Mouse (Mus musculus): Measurements from ENCODE around the gene Mdm4. TPM values are rescaled to one million over a fixed set of nuclear protein-coding genes. Genes with fewer than 3 reads are reported as not detected.
"Not testable (repeated sequence)": the region's sequence is repeated elsewhere in the genome, so short reads cannot be mapped to it uniquely, and the experiment has no call there.

Gene Mdm4
- polyA plus RNA-seq, 1 experiment from 2014 or later = 30.0 TPM

- Histone ChIP-seq H3K4me2 (no peak overlapping the region), H3K9ac (no peak overlapping the region), H3K36me3 (peaks cover 69% of the 10 kb centered on the region), H3K4me1 (replicated peaks) (no peaks in the 10 kb centered on the region), H3K27me3 (no peaks in the 10 kb centered on the region), H3K4me3 (no peak overlapping the region), H3K27ac (replicated peaks) (no peak overlapping the region), H3K9me3 (no peaks in the 10 kb centered on the region)
- 86% methylated on average over 12 of the region's 13 CpGs for WGBS
- no peak for ATAC-seq (ENCODE audit: low read depth)
Observed at GRCm38 (mm10) chr1:133011955-133012841, 18.2 kb downstream of the Mdm4 start.

GRCm38 (mm10) chr1:133006571-133006970, 23.8 kb downstream of the Mdm4 start:
- Histone ChIP-seq H3K27me3 (no peaks in the 10 kb centered on the region), H3K9ac (no peak overlapping the region), H3K36me3 (peaks cover 56% of the 10 kb centered on the region), H3K27ac (replicated peaks) (no peak overlapping the region), H3K4me1 (replicated peaks) (no peaks in the 10 kb centered on the region), H3K4me2 (no peak overlapping the region), H3K4me3 (no peak overlapping the region), H3K9me3 (no peaks in the 10 kb centered on the region)
- no peak for ATAC-seq (ENCODE audit: low read depth)
- 96% methylated on average over 3 of the region's 3 CpGs for WGBS

GRCm38 (mm10) chr1:133000347-133000746, 30.0 kb downstream of the Mdm4 start:
- H3K9me3 ChIP-seq = no peaks in the 10 kb centered on the region
- no peak overlapping the region for H3K9ac ChIP-seq
- H3K4me3 ChIP-seq = no peak overlapping the region
- no peaks in the 10 kb centered on the region for H3K4me1 ChIP-seq (replicated peaks)
- no peak overlapping the region for H3K4me2 ChIP-seq
- peaks cover 86% of the 10 kb centered on the region for H3K36me3 ChIP-seq
- no peaks in the 10 kb centered on the region for H3K27me3 ChIP-seq
- no peak for ATAC-seq (ENCODE audit: low read depth)
- WGBS = 89% methylated on average over 6 of the region's 6 CpGs
- H3K27ac ChIP-seq (replicated peaks) = no peak overlapping the region

GRCm38 (mm10) chr1:132991580-132991979, 38.8 kb downstream of the Mdm4 start:
- Histone ChIP-seq H3K27ac (replicated peaks) (no peak overlapping the region), H3K27me3 (no peaks in the 10 kb centered on the region), H3K4me3 (no peak overlapping the region), H3K9me3 (no peaks in the 10 kb centered on the region), H3K9ac (no peak overlapping the region), H3K36me3 (peaks cover 77% of the 10 kb centered on the region), H3K4me1 (replicated peaks) (no peaks in the 10 kb centered on the region), H3K4me2 (no peak overlapping the region)
- no peak for ATAC-seq (ENCODE audit: low read depth)
- WGBS = 95% methylated on average over 7 of the region's 7 CpGs

- Histone ChIP-seq H3K27ac (replicated peaks) (no peak overlapping the region), H3K27me3 (no peaks in the 10 kb centered on the region), H3K9me3 (no peaks in the 10 kb centered on the region), H3K4me2 (no peak overlapping the region), H3K9ac (no peak overlapping the region), H3K4me3 (no peak overlapping the region), H3K36me3 (peaks cover 75% of the 10 kb centered on the region), H3K4me1 (replicated peaks) (no peaks in the 10 kb centered on the region)
- no peak for ATAC-seq (ENCODE audit: low read depth)
- 86% methylated on average over 3 of the region's 3 CpGs for WGBS
Observed at GRCm38 (mm10) chr1:132990733-132991132, 39.6 kb downstream of the Mdm4 start.

- peaks cover 76% of the 10 kb centered on the region for H3K36me3 ChIP-seq
- 80% methylated on average over 12 of the region's 12 CpGs for WGBS
Observed at GRCm38 (mm10) chr1:132988556-132989459, 41.6 kb downstream of the Mdm4 start.

GRCm38 (mm10) chr1:132982728-132983127, 47.6 kb downstream of the Mdm4 start:
- H3K27ac ChIP-seq (replicated peaks) = no peak overlapping the region
- H3K9ac ChIP-seq = no peak overlapping the region
- 63% methylated on average over 7 of the region's 7 CpGs for WGBS
- ATAC-seq (ENCODE audit: low read depth) = no peak; the same call in 1 of the 2 replicates
- H3K36me3 ChIP-seq = peaks cover 37% of the 10 kb centered on the region
- no peaks in the 10 kb centered on the region for H3K4me1 ChIP-seq (replicated peaks)
- H3K4me2 ChIP-seq = no peak overlapping the region
- no peaks in the 10 kb centered on the region for H3K9me3 ChIP-seq
- no peak overlapping the region for H3K4me3 ChIP-seq
- H3K27me3 ChIP-seq = no peaks in the 10 kb centered on the region

More at GRCm38 (mm10) chr1:132988556-132989459, 41.6 kb downstream of the Mdm4 start:
- H3K27me3 ChIP-seq; H3K27ac ChIP-seq (replicated peaks); H3K4me1 ChIP-seq (replicated peaks); H3K9me3 ChIP-seq; ATAC-seq (ENCODE audit: low read depth); H3K9ac ChIP-seq; H3K4me3 ChIP-seq; H3K4me2 ChIP-seq: not testable (repeated sequence)

- no peak for ATAC-seq (ENCODE audit: low read depth)
- Histone ChIP-seq H3K9me3 (no peaks in the 10 kb centered on the region), H3K4me1 (replicated peaks) (no peaks in the 10 kb centered on the region), H3K9ac (no peak overlapping the region), H3K4me3 (no peak overlapping the region), H3K36me3 (peaks cover 36% of the 10 kb centered on the region), H3K4me2 (no peak overlapping the region), H3K27ac (replicated peaks) (no peak overlapping the region), H3K27me3 (no peaks in the 10 kb centered on the region)
- WGBS = 91% methylated on average over 6 of the region's 6 CpGs
Observed at GRCm38 (mm10) chr1:132981232-132981631, 49.1 kb downstream of the Mdm4 start.

- H3K27ac ChIP-seq (replicated peaks) = no peak overlapping the region
- no peak overlapping the region for H3K4me2 ChIP-seq
- no peaks in the 10 kb centered on the region for H3K9me3 ChIP-seq
- H3K4me3 ChIP-seq = no peak overlapping the region
- H3K9ac ChIP-seq = no peak overlapping the region
- H3K36me3 ChIP-seq = peaks cover 5% of the 10 kb centered on the region; the same call in 1 of the 2 replicates
- H3K27me3 ChIP-seq = no peaks in the 10 kb centered on the region
- H3K4me1 ChIP-seq (replicated peaks) = no peaks in the 10 kb centered on the region
- 87% methylated on average over 1 of the region's 1 CpGs for WGBS
- ATAC-seq (ENCODE audit: low read depth) = no peak
Observed at GRCm38 (mm10) chr1:132977402-132977801, 53.0 kb downstream of the Mdm4 start.

- Histone ChIP-seq H3K4me3 (no peak overlapping the region), H3K9ac (no peak overlapping the region), H3K4me1 (replicated peaks) (peaks cover 7% of the 10 kb centered on the region; the same call in 1 of the 2 replicates), H3K9me3 (no peaks in the 10 kb centered on the region), H3K27ac (replicated peaks) (no peak overlapping the region), H3K27me3 (no peaks in the 10 kb centered on the region), H3K36me3 (no peaks in the 10 kb centered on the region), H3K4me2 (no peak overlapping the region)
- WGBS = 31% methylated on average over 6 of the region's 6 CpGs
- ATAC-seq (ENCODE audit: low read depth) = no peak
Observed at GRCm38 (mm10) chr1:132968659-132969058, 61.7 kb downstream of the Mdm4 start.

- Histone ChIP-seq H3K4me1 (replicated peaks) (peaks cover 7% of the 10 kb centered on the region; the same call in 1 of the 2 replicates), H3K9me3 (no peaks in the 10 kb centered on the region), H3K36me3 (no peaks in the 10 kb centered on the region), H3K27me3 (no peaks in the 10 kb centered on the region), H3K4me2 (no peak overlapping the region), H3K9ac (no peak overlapping the region), H3K4me3 (no peak overlapping the region), H3K27ac (replicated peaks) (no peak overlapping the region)
- WGBS = 90% methylated on average over 4 of the region's 4 CpGs
- no peak for ATAC-seq (ENCODE audit: low read depth)
Observed at GRCm38 (mm10) chr1:132964691-132965090, 65.7 kb downstream of the Mdm4 start.

GRCm38 (mm10) chr1:132964106-132964505, 66.3 kb downstream of the Mdm4 start:
- peaks cover 2% of the 10 kb centered on the region; the same call in 1 of the 2 replicates for H3K4me1 ChIP-seq (replicated peaks)
- no peak overlapping the region for H3K9ac ChIP-seq
- WGBS = 76% methylated on average over 2 of the region's 2 CpGs
- no peaks in the 10 kb centered on the region for H3K9me3 ChIP-seq
- H3K4me2 ChIP-seq = no peak overlapping the region
- H3K27ac ChIP-seq (replicated peaks) = no peak overlapping the region
- H3K4me3 ChIP-seq = no peak overlapping the region
- no peak for ATAC-seq (ENCODE audit: low read depth)
- H3K27me3 ChIP-seq = no peaks in the 10 kb centered on the region
- H3K36me3 ChIP-seq = no peaks in the 10 kb centered on the region

Data from neural tube, embryonic 13.5 days (tissue).